Mouse (Mus musculus) heart, embryonic 14.5 days (tissue): ENCODE measurements around the gene Nos3. TPM values are rescaled to one million over a fixed set of nuclear protein-coding genes. Genes with fewer than 3 reads are reported as not detected.

Experiments
- ATAC-seq: fragments of 200-750 bp; cut with Nextera tagmentation; 2 replicates; pipeline ENCODE4 v1.8.0; 2017; ENCODE audit warnings: low read depth, moderate TSS enrichment; ENCODE audit not compliant: insufficient number of reproducible peaks, insufficient read depth, low FRiP score
- H3K27ac ChIP-seq, 2 experiments: fragments of 200-500 bp in 1 of 2; fragments of 300-500 bp in 1 of 2; sonication (generic) in 1 of 2; replicated peaks in 1 of 2; 2 replicates each; pipeline ENCODE4 v1.5.1; 2012 to 2014; ENCODE audit warnings: low read depth in 2 of 2, low read length in 2 of 2, control low read depth in 1 of 2, mild to moderate bottlenecking in 1 of 2, mixed read lengths in 1 of 2; ENCODE audit not compliant: control insufficient read depth in 1 of 2, insufficient read depth in 1 of 2
- H3K27me3 ChIP-seq: fragments of 300-500 bp; sonication (generic); 2 replicates; pipeline ENCODE4 v1.6.1; 2014; ENCODE audit warnings: mild to moderate bottlenecking, low read length, control low read depth; ENCODE audit not compliant: control insufficient read depth, insufficient read depth
- H3K36me3 ChIP-seq: fragments of 300-500 bp; sonication (generic); 2 replicates; pipeline ENCODE4 v1.6.1; 2014; ENCODE audit warnings: mild to moderate bottlenecking, control low read depth, low read length, mixed read lengths; ENCODE audit not compliant: control insufficient read depth, insufficient read depth
- H3K4me1 ChIP-seq, 2 experiments: fragments of 200-500 bp in 1 of 2; fragments of 300-500 bp in 1 of 2; sonication (generic) in 1 of 2; 2 replicates each; pipeline ENCODE4 v1.6.1; 2012 to 2014; ENCODE audit warnings: low read length in 2 of 2, control low read depth in 1 of 2, mixed read lengths in 1 of 2; ENCODE audit not compliant: control insufficient read depth in 2 of 2, insufficient read depth in 2 of 2
- H3K4me2 ChIP-seq: fragments of 300-500 bp; sonication (generic); 2 replicates; pipeline ENCODE4 v1.6.1; 2014; ENCODE audit warnings: mild to moderate bottlenecking, low read length
- H3K4me3 ChIP-seq, 2 experiments: fragments of 200-500 bp in 1 of 2; fragments of 300-500 bp in 1 of 2; sonication (generic) in 1 of 2; 2 replicates each; pipeline ENCODE4 v1.5.1; 2012 to 2014; ENCODE audit warnings: low read length in 2 of 2, mild to moderate bottlenecking in 2 of 2, control low read depth in 1 of 2, low read depth in 1 of 2, moderate library complexity in 1 of 2; ENCODE audit not compliant: control insufficient read depth in 1 of 2, insufficient read depth in 1 of 2
- H3K9ac ChIP-seq: fragments of 300-500 bp; sonication (generic); 2 replicates; pipeline ENCODE4 v1.6.1; 2014; ENCODE audit warnings: mild to moderate bottlenecking, low read length
- H3K9me3 ChIP-seq: fragments of 300-500 bp; sonication (generic); 2 replicates; pipeline ENCODE4 v1.6.1; 2016; ENCODE audit warnings: low read length, control low read depth; ENCODE audit not compliant: control insufficient read depth
- WGBS: fragments of 180-500 bp; shearing (Covaris S2); extraction: QIAGEN DNeasy Blood & Tissue Kit; methylation state at CpG from one replicate; pipeline ENCODE4 v1.1.7; 2014; 5-methylcytosine and 5-hydroxymethylcytosine counted together
- polyA plus RNA-seq: library from polyadenylated mRNA; unstranded; fragments of >200 nt; fragmentation: Nextera tagmentation; extraction: Ambion mirVana; gene quantifications from 2 replicates; pipeline ENCODE4 v1.2.1, GENCODE M21; 2014

The Nos3 gene
- polyA plus RNA-seq, 1 experiment from 2014 or later: 27.7 TPM

GRCm38 (mm10) chr5:24337366-24337765 lies 27.2 kb upstream of the Nos3 start:
- H3K4me2 ChIP-seq: peak overlapping the region; percentile 45
- ATAC-seq: peak; percentile 83
- H3K9ac ChIP-seq: peak overlapping the region; percentile 54; the same call in 1 of the 2 replicates
- no peaks in the 10 kb centered on the region for H3K27me3 ChIP-seq
- H3K27ac ChIP-seq: peak overlapping the region; percentile 85 to 89
- peaks cover 65% of the 10 kb centered on the region for H3K36me3 ChIP-seq
- peaks cover 49 to 84% of the 10 kb centered on the region in 2 experiments for H3K4me1 ChIP-seq
- no peak overlapping the region for H3K4me3 ChIP-seq
- 0% methylated on average over 9 of the region's 9 CpGs for WGBS
- H3K9me3 ChIP-seq: no peaks in the 10 kb centered on the region

- Histone ChIP-seq H3K27ac (peak overlapping the region; percentile 85 to 89), H3K27me3 (no peaks in the 10 kb centered on the region), H3K9me3 (no peaks in the 10 kb centered on the region), H3K4me1 (peaks cover 53 to 88% of the 10 kb centered on the region in 2 experiments), H3K4me2 (peak overlapping the region; percentile 45), H3K4me3 (no peak overlapping the region), H3K36me3 (peaks cover 61% of the 10 kb centered on the region), H3K9ac (peak overlapping the region; percentile 42; the same call in 1 of the 2 replicates)
- 10% methylated on average over 2 of the region's 2 CpGs for WGBS
- ATAC-seq: no peak
Observed at GRCm38 (mm10) chr5:24337821-24338220, 26.8 kb upstream of the Nos3 start.

GRCm38 (mm10) chr5:24342205-24342963 lies 22.2 kb upstream of the Nos3 start:
- H3K27me3 ChIP-seq: no peaks in the 10 kb centered on the region
- 40% methylated on average over 14 of the region's 14 CpGs for WGBS
- H3K27ac ChIP-seq: peak overlapping the region; percentile 74 to 85
- H3K4me2 ChIP-seq: peak overlapping the region; percentile 32
- H3K4me3 ChIP-seq: no peak overlapping the region
- no peak for ATAC-seq
- H3K9ac ChIP-seq: peak overlapping the region; percentile 31
- peaks cover 54 to 89% of the 10 kb centered on the region in 2 experiments for H3K4me1 ChIP-seq
- peaks cover 79% of the 10 kb centered on the region for H3K36me3 ChIP-seq
- H3K9me3 ChIP-seq: no peaks in the 10 kb centered on the region

GRCm38 (mm10) chr5:24342966-24343365 lies 21.6 kb upstream of the Nos3 start:
- 43% methylated on average over 8 of the region's 8 CpGs for WGBS
- H3K27ac ChIP-seq: peak overlapping the region; percentile 74 to 85; a peak in 3 of 4 replicates
- no peak overlapping the region for H3K4me3 ChIP-seq
- H3K9ac ChIP-seq: peak overlapping the region; percentile 31
- peaks cover 50 to 89% of the 10 kb centered on the region in 2 experiments for H3K4me1 ChIP-seq
- H3K36me3 ChIP-seq: peaks cover 83% of the 10 kb centered on the region
- ATAC-seq: no peak
- no peaks in the 10 kb centered on the region for H3K27me3 ChIP-seq
- H3K9me3 ChIP-seq: no peaks in the 10 kb centered on the region
- H3K4me2 ChIP-seq: peak overlapping the region; percentile 25; the same call in 1 of the 2 replicates

GRCm38 (mm10) chr5:24343379-24343778 lies 21.2 kb upstream of the Nos3 start:
- Histone ChIP-seq H3K27ac (peak overlapping the region; percentile 74 to 85), H3K4me2 (peak overlapping the region; percentile 25; the same call in 1 of the 2 replicates), H3K36me3 (peaks cover 80% of the 10 kb centered on the region), H3K27me3 (no peaks in the 10 kb centered on the region), H3K9me3 (no peaks in the 10 kb centered on the region), H3K9ac (peak overlapping the region; percentile 31), H3K4me1 (peaks cover 50 to 89% of the 10 kb centered on the region in 2 experiments), H3K4me3 (no peak overlapping the region)
- no peak for ATAC-seq

- H3K4me3 ChIP-seq: no peak overlapping the region
- H3K4me1 ChIP-seq: peaks cover 48 to 89% of the 10 kb centered on the region in 2 experiments
- H3K36me3 ChIP-seq: peaks cover 74% of the 10 kb centered on the region
- peak overlapping the region; percentile 31 for H3K9ac ChIP-seq
- no peak for ATAC-seq
- H3K4me2 ChIP-seq: peak overlapping the region; percentile 40
- no peaks in the 10 kb centered on the region for H3K27me3 ChIP-seq
- no peaks in the 10 kb centered on the region for H3K9me3 ChIP-seq
- peak overlapping the region; percentile 74 to 85 for H3K27ac ChIP-seq
- WGBS: 19% methylated on average over 2 of the region's 2 CpGs
Observed at GRCm38 (mm10) chr5:24343977-24344436, 20.6 kb upstream of the Nos3 start.

GRCm38 (mm10) chr5:24344477-24345051 lies 20.0 kb upstream of the Nos3 start:
- ATAC-seq: peak; percentile 50
- H3K27me3 ChIP-seq: no peaks in the 10 kb centered on the region
- peaks cover 53 to 89% of the 10 kb centered on the region in 2 experiments for H3K4me1 ChIP-seq
- H3K9ac ChIP-seq: peak overlapping the region; percentile 31
- H3K36me3 ChIP-seq: peaks cover 68% of the 10 kb centered on the region
- H3K9me3 ChIP-seq: no peaks in the 10 kb centered on the region
- WGBS: 15% methylated on average over 11 of the region's 12 CpGs
- peak overlapping the region; percentile 74 to 85 for H3K27ac ChIP-seq
- H3K4me3 ChIP-seq: no peak overlapping the region
- H3K4me2 ChIP-seq: peak overlapping the region; percentile 40
